8 mouse cellular contexts compared by ENCODE assay signal in genomic region chr4:21814029-21814428, GRCm38 (mm10). TPM values are rescaled to one million over a fixed set of nuclear protein-coding genes. Genes with fewer than 3 reads are reported as not detected.
A peak's percentile ranks its signal among the peaks of the same experiment; 100 is the strongest.
DNase-seq lines count a peak whose midpoint lies in the region; ATAC-seq and TF ChIP-seq lines count a peak whose summit lies in the region.
"Had no signal": no experiment of that assay in that cellular context is flagged by ENCODE, and none has a peak within 500 bp of the region (broad histone marks: within the 10 kb centered on the region; RNA-seq: fewer than 3 reads in every experiment).

No protein-coding gene starts in this region.

- H3K9ac ChIP-seq in ES-Bruce4 (ENCODE audit: low read depth, poor library complexity, severe bottlenecking), result no peak overlapping the region
- no peak overlapping the region for H3K9ac ChIP-seq in embryonic facial prominence, embryonic 14.5 days (ENCODE audit: low read depth, low read length)
- H3K9ac ChIP-seq in liver, postnatal 0 days (replicated peaks), result no peak overlapping the region
- H3K9ac ChIP-seq: limb, embryonic 15.5 days had no signal

- no peak overlapping the region for H3K27ac ChIP-seq in ES-Bruce4 (ENCODE audit: insufficient read depth, low read length)
- H3K27ac ChIP-seq in embryonic facial prominence, embryonic 14.5 days (replicated peaks; ENCODE audit: low read depth, low read length), result no peak overlapping the region
- no peak overlapping the region for H3K27ac ChIP-seq in liver, postnatal 0 days (ENCODE audit: low read depth)
- H3K27ac ChIP-seq: limb, embryonic 15.5 days had no signal

- peak; percentile 37 for DNase-seq in adrenal gland, postnatal 14 days
- peak; percentile 87 for DNase-seq in embryonic facial prominence, embryonic 14.5 days (ENCODE audit: low spot score)
- DNase-seq in heart, postnatal 36 days, result peak; percentile 13 to 15
- DNase-seq in kidney, postnatal 4 days, result peak; percentile 31 to 58
- DNase-seq in liver, postnatal 0 days, result peak; percentile 42

- H3K9me3 ChIP-seq in ES-Bruce4 (replicated peaks; ENCODE audit: control insufficient read depth, insufficient read depth, low read length, poor library complexity, severe bottlenecking), result no peaks in the 10 kb centered on the region
- no peaks in the 10 kb centered on the region for H3K9me3 ChIP-seq in embryonic facial prominence, embryonic 14.5 days (ENCODE audit: control insufficient read depth, low read length)
- H3K9me3 ChIP-seq in liver, postnatal 0 days (ENCODE audit: low read length), result no peaks in the 10 kb centered on the region
- H3K9me3 ChIP-seq: limb, embryonic 15.5 days had no signal

- no peak overlapping the region for H3K4me3 ChIP-seq in ES-Bruce4 (ENCODE audit: low read depth, low read length)
- no peak overlapping the region for H3K4me3 ChIP-seq in embryonic facial prominence, embryonic 14.5 days (ENCODE audit: low read depth, low read length)
- no peak overlapping the region for H3K4me3 ChIP-seq in liver, postnatal 0 days (ENCODE audit: low read depth, low read length)
- H3K4me3 ChIP-seq: limb, embryonic 15.5 days had no signal

- TF ChIP-seq EP300 in ES-Bruce4 (IDR thresholded peaks at IDR 0.05; ENCODE audit: insufficient read depth, low read depth, low read length), result no peak
- TF ChIP-seq EP300 in liver, postnatal 0 days (IDR thresholded peaks at IDR 0.05; ENCODE audit: low read depth), result no peak

- no peaks in the 10 kb centered on the region for H3K4me1 ChIP-seq in ES-Bruce4 (ENCODE audit: control insufficient read depth, insufficient read depth, low read length)
- H3K4me1 ChIP-seq in embryonic facial prominence, embryonic 14.5 days (ENCODE audit: control insufficient read depth, insufficient read depth, low read length), result no peaks in the 10 kb centered on the region
- H3K4me1 ChIP-seq in liver, postnatal 0 days (ENCODE audit: insufficient read depth), result no peaks in the 10 kb centered on the region
- H3K4me1 ChIP-seq: limb, embryonic 15.5 days had no signal

- peaks cover 41% of the 10 kb centered on the region for H3K36me3 ChIP-seq in ES-Bruce4 (ENCODE audit: control insufficient read depth, insufficient read depth, low read length, poor library complexity, severe bottlenecking)
- H3K36me3 ChIP-seq in embryonic facial prominence, embryonic 14.5 days (ENCODE audit: control insufficient read depth, insufficient read depth, low read length), result peaks cover 45% of the 10 kb centered on the region
- H3K36me3 ChIP-seq in liver, postnatal 0 days (replicated peaks; ENCODE audit: insufficient read depth, low read length), result peaks cover 37% of the 10 kb centered on the region

- no peaks in the 10 kb centered on the region for H3K27me3 ChIP-seq in ES-Bruce4 (ENCODE audit: control insufficient read depth, insufficient read depth, low read length, poor library complexity, severe bottlenecking)
- no peaks in the 10 kb centered on the region for H3K27me3 ChIP-seq in embryonic facial prominence, embryonic 14.5 days (replicated peaks; ENCODE audit: control insufficient read depth, insufficient read depth, low read length)
- no peaks in the 10 kb centered on the region for H3K27me3 ChIP-seq in liver, postnatal 0 days (ENCODE audit: insufficient read depth, low read length)
- H3K27me3 ChIP-seq: limb, embryonic 15.5 days had no signal

- H3K4me2 ChIP-seq in embryonic facial prominence, embryonic 14.5 days (ENCODE audit: low read depth, low read length), result no peak overlapping the region
- H3K4me2 ChIP-seq in liver, postnatal 0 days (ENCODE audit: low read depth, low read length), result no peak overlapping the region
- H3K4me2 ChIP-seq: limb, embryonic 15.5 days had no signal

- TF ChIP-seq CTCF in ES-Bruce4 (IDR thresholded peaks at IDR 0.05; ENCODE audit: low read depth, low read length), result peak; percentile 43
- peak; percentile 92 for TF ChIP-seq CTCF in liver, postnatal 0 days (IDR thresholded peaks at IDR 0.05; ENCODE audit: low read depth)

- TF ChIP-seq POLR2A in ES-Bruce4 (IDR thresholded peaks at IDR 0.05; ENCODE audit: insufficient read depth, low read length), result no peak

- intact Hi-C loops in heart, postnatal 36 days (cut with DNase I), result loop anchor here (2.0 kb wide), 2 partner anchors 85 to 277 kb away; no protein-coding TSS in a partner anchor

- no peak for ATAC-seq in embryonic facial prominence, embryonic 14.5 days (ENCODE audit: low read depth)
- ATAC-seq in liver, postnatal 0 days, result no peak
- ATAC-seq in neutrophil, adult 5-6 weeks (ENCODE audit: extremely low read depth, insufficient number of reproducible peaks, low FRiP score, poor library complexity, severe bottlenecking), result peak; percentile 73; the same call in 1 of the 2 replicates

- WGBS in embryonic facial prominence, embryonic 14.5 days, result 49% methylated on average over 2 of the region's 2 CpGs
- WGBS in liver, postnatal 0 days (ENCODE audit: insufficient replicate concordance), result 37% methylated on average over 2 of the region's 2 CpGs

RNA-seq across cellular contexts. Expression of gene Pnisr, which starts 33.4 kb away (rescaled TPM):
- polyA plus RNA-seq in ES-Bruce4 (2011; ENCODE audit: insufficient read depth, insufficient read length, low read depth, missing spikeins), result 265 and 267 TPM in 2 replicates
- total RNA-seq in adrenal gland, postnatal 14 days (2021), result 94.3 and 122 TPM in 2 replicates
- 114 and 122 TPM in 2 replicates for polyA plus RNA-seq in embryonic facial prominence, embryonic 14.5 days (2014; fragmentation: Nextera tagmentation; extraction: Ambion mirVana)
- 10 to 100 TPM; 26.3 to 33.0 TPM for total RNA-seq in heart, postnatal 36 days (2021)
- polyA plus RNA-seq in liver, postnatal 0 days (2015; fragmentation: Nextera tagmentation; extraction: Ambion mirVana), result 22.0 and 27.9 TPM in 2 replicates
- total RNA-seq in neutrophil, adult 5-6 weeks (2017), result 405 and 408 TPM in 2 replicates

RNA-seq across cellular contexts. Expression of gene Tstd3, which starts 47.0 kb away (rescaled TPM):
- polyA plus RNA-seq in ES-Bruce4 (2011; ENCODE audit: insufficient read depth, insufficient read length, low read depth, missing spikeins), result 12.6 and 13.1 TPM in 2 replicates
- 13.4 and 13.7 TPM in 2 replicates for total RNA-seq in adrenal gland, postnatal 14 days (2021)
- polyA plus RNA-seq in embryonic facial prominence, embryonic 14.5 days (2014; fragmentation: Nextera tagmentation; extraction: Ambion mirVana), result 8.9 and 10.3 TPM in 2 replicates
- 10 to 100 TPM; 14.6 to 16.9 TPM for total RNA-seq in heart, postnatal 36 days (2021)
- polyA plus RNA-seq in liver, postnatal 0 days (2015; fragmentation: Nextera tagmentation; extraction: Ambion mirVana), result 16.6 and 19.2 TPM in 2 replicates
- total RNA-seq in neutrophil, adult 5-6 weeks (2017), result 8.3 and 11.4 TPM in 2 replicates

RNA-seq across cellular contexts. Expression of gene Usp45, which starts 47.1 kb away (rescaled TPM):
- 32.7 and 38.1 TPM in 2 replicates for polyA plus RNA-seq in ES-Bruce4 (2011; ENCODE audit: insufficient read depth, insufficient read length, low read depth, missing spikeins)
- 21.9 and 22.9 TPM in 2 replicates for total RNA-seq in adrenal gland, postnatal 14 days (2021)
- polyA plus RNA-seq in embryonic facial prominence, embryonic 14.5 days (2014; fragmentation: Nextera tagmentation; extraction: Ambion mirVana), result 10.5 and 11.5 TPM in 2 replicates
- 10 to 100 TPM; 10.1 to 14.8 TPM for total RNA-seq in heart, postnatal 36 days (2021)
- 3.5 and 5.0 TPM in 2 replicates for polyA plus RNA-seq in liver, postnatal 0 days (2015; fragmentation: Nextera tagmentation; extraction: Ambion mirVana)
- total RNA-seq in neutrophil, adult 5-6 weeks (2017), result 17.9 and 18.5 TPM in 2 replicates

Comparison
In these comparisons a context has a peak if more than half of its experiments do, and no peak if none do; other contexts are left out.
1. DNase-seq: peak in every context shown above with its lines; median percentile 87 in embryonic facial prominence, embryonic 14.5 days; 44 in kidney, postnatal 4 days; 42 in liver, postnatal 0 days; 37 in adrenal gland, postnatal 14 days; 14 in heart, postnatal 36 days.